Mouse (Mus musculus) heart, embryonic 12.5 days (tissue): Measurements from ENCODE around the gene Gm47995. TPM values are rescaled to one million over a fixed set of nuclear protein-coding genes. Genes with fewer than 3 reads are reported as not detected.
"Not testable (repeated sequence)": the region's sequence is repeated elsewhere in the genome, so short reads cannot be mapped to it uniquely, and the experiment has no call there.

ENCODE experiments used
- ATAC-seq: fragments of 200-750 bp; cut with Nextera tagmentation; 2 replicates; pipeline ENCODE4 v1.8.0; 2017; ENCODE audit warnings: moderate TSS enrichment, moderate library complexity; ENCODE audit not compliant: insufficient number of reproducible peaks, low FRiP score
- H3K27ac ChIP-seq: fragments of 300-500 bp; sonication (generic); 2 replicates; pipeline ENCODE4 v1.5.1; 2016; ENCODE audit warnings: mild to moderate bottlenecking, moderate library complexity; ENCODE audit not compliant: poor library complexity, severe bottlenecking
- H3K27me3 ChIP-seq: fragments of 300-500 bp; sonication (generic); replicated peaks from 2 replicates; pipeline ENCODE4 v1.6.1; 2016; ENCODE audit warnings: mild to moderate bottlenecking, moderate library complexity
- H3K36me3 ChIP-seq: fragments of 300-500 bp; sonication (generic); 2 replicates; pipeline ENCODE4 v1.6.1; 2016; ENCODE audit warnings: mild to moderate bottlenecking, moderate library complexity
- H3K4me1 ChIP-seq: fragments of 300-500 bp; sonication (generic); replicated peaks from 2 replicates; pipeline ENCODE4 v1.6.1; 2016; ENCODE audit warnings: mild to moderate bottlenecking
- H3K4me2 ChIP-seq: fragments of 300-500 bp; sonication (generic); 2 replicates; pipeline ENCODE4 v1.6.1; 2016; ENCODE audit warnings: mild to moderate bottlenecking, moderate library complexity
- H3K4me3 ChIP-seq: fragments of 300-500 bp; sonication (generic); 2 replicates; pipeline ENCODE4 v1.5.1; 2016; ENCODE audit warnings: mild to moderate bottlenecking
- H3K9ac ChIP-seq: fragments of 300-500 bp; sonication (generic); 2 replicates; pipeline ENCODE4 v1.6.1; 2016; ENCODE audit warnings: mild to moderate bottlenecking, moderate library complexity
- H3K9me3 ChIP-seq: fragments of 300-500 bp; sonication (generic); replicated peaks from 2 replicates; pipeline ENCODE4 v1.6.1; 2016; ENCODE audit warnings: mild to moderate bottlenecking, moderate library complexity
- WGBS: fragments of 180-500 bp; shearing (Covaris S2); methylation state at CpG from one replicate; pipeline ENCODE4 v1.1.7; 2016; 5-methylcytosine and 5-hydroxymethylcytosine counted together
- polyA plus RNA-seq: library from polyadenylated mRNA; unstranded; fragments of >200 nt; fragmentation: Nextera tagmentation; extraction: Ambion mirVana; gene quantifications from 2 replicates; pipeline ENCODE4 v1.2.1, GENCODE M21; 2016

The Gm47995 gene
- polyA plus RNA-seq = 0.45 and 0.49 TPM in 2 replicates

- not testable (repeated sequence) for H3K9ac ChIP-seq, ATAC-seq, H3K9me3 ChIP-seq, H3K27ac ChIP-seq, H3K4me1 ChIP-seq, H3K36me3 ChIP-seq, H3K4me3 ChIP-seq, H3K4me2 ChIP-seq, H3K27me3 ChIP-seq
- WGBS = 58% methylated on average over 4 of the region's 4 CpGs
Observed at GRCm38 (mm10) chr1:151198120-151198519, at the start of gene Gm47995. Gene Gm47995, plus strand, starts transcription at chr1:151198448.

- Histone ChIP-seq H3K36me3 (no peaks in the 10 kb centered on the region), H3K4me3 (no peak overlapping the region), H3K9ac (no peak overlapping the region), H3K4me2 (no peak overlapping the region), H3K4me1 (peaks cover 25% of the 10 kb centered on the region), H3K27ac (no peak overlapping the region), H3K27me3 (no peaks in the 10 kb centered on the region), H3K9me3 (peaks cover 6% of the 10 kb centered on the region; the same call in 1 of the 2 replicates)
- WGBS = 89% methylated on average over 7 of the region's 7 CpGs
- no peak for ATAC-seq
Observed at GRCm38 (mm10) chr1:151150211-151150610, 48.0 kb upstream of the Gm47995 start.

GRCm38 (mm10) chr1:151151089-151151488 lies 47.2 kb upstream of the Gm47995 start:
- 74% methylated on average over 2 of the region's 2 CpGs for WGBS
- no peak overlapping the region for H3K4me3 ChIP-seq
- no peak overlapping the region for H3K4me2 ChIP-seq
- H3K4me1 ChIP-seq = peaks cover 24% of the 10 kb centered on the region
- H3K9ac ChIP-seq = no peak overlapping the region
- peaks cover 6% of the 10 kb centered on the region; the same call in 1 of the 2 replicates for H3K9me3 ChIP-seq
- ATAC-seq = no peak
- H3K27ac ChIP-seq = no peak overlapping the region
- no peaks in the 10 kb centered on the region for H3K36me3 ChIP-seq
- H3K27me3 ChIP-seq = no peaks in the 10 kb centered on the region

- no peak overlapping the region for H3K4me3 ChIP-seq
- 0 out of 2 replicates have a peak overlapping the region, but pooled peaks have one; percentile 3 for H3K4me2 ChIP-seq
- H3K9me3 ChIP-seq = no peaks in the 10 kb centered on the region
- H3K27ac ChIP-seq = peak overlapping the region; percentile 68; the same call in 1 of the 2 replicates
- H3K36me3 ChIP-seq = no peaks in the 10 kb centered on the region
- H3K9ac ChIP-seq = no peak overlapping the region
- H3K4me1 ChIP-seq = peaks cover 33% of the 10 kb centered on the region
- H3K27me3 ChIP-seq = no peaks in the 10 kb centered on the region
- WGBS = 31% methylated on average over 6 of the region's 6 CpGs
- peak; percentile 25; the same call in 1 of the 2 replicates for ATAC-seq
Observed at GRCm38 (mm10) chr1:151153056-151153652, 45.1 kb upstream of the Gm47995 start.

- H3K9ac ChIP-seq, H3K27me3 ChIP-seq, H3K36me3 ChIP-seq, H3K4me2 ChIP-seq, H3K9me3 ChIP-seq, H3K27ac ChIP-seq, ATAC-seq, H3K4me3 ChIP-seq: not testable (repeated sequence)
- WGBS = 85% methylated on average over 9 of the region's 9 CpGs
- H3K4me1 ChIP-seq = peaks cover 33% of the 10 kb centered on the region
Observed at GRCm38 (mm10) chr1:151154131-151154530, 44.1 kb upstream of the Gm47995 start.

- H3K4me2 ChIP-seq = no peak overlapping the region
- H3K36me3 ChIP-seq = no peaks in the 10 kb centered on the region
- no peak for ATAC-seq
- H3K9ac ChIP-seq = no peak overlapping the region
- WGBS = 79% methylated on average over 3 of the region's 3 CpGs
- H3K9me3 ChIP-seq = no peaks in the 10 kb centered on the region
- H3K27ac ChIP-seq = 0 out of 2 replicates have a peak overlapping the region, but pooled peaks have one; percentile 10
- H3K27me3 ChIP-seq = no peaks in the 10 kb centered on the region
- H3K4me3 ChIP-seq = no peak overlapping the region
- peaks cover 31% of the 10 kb centered on the region for H3K4me1 ChIP-seq
Observed at GRCm38 (mm10) chr1:151156129-151156528, 42.1 kb upstream of the Gm47995 start.

GRCm38 (mm10) chr1:151156777-151157632 lies 41.2 kb upstream of the Gm47995 start:
- Histone ChIP-seq H3K27ac (0 out of 2 replicates have a peak overlapping the region, but pooled peaks have one; percentile 38), H3K4me1 (peaks cover 28% of the 10 kb centered on the region), H3K36me3 (no peaks in the 10 kb centered on the region), H3K27me3 (no peaks in the 10 kb centered on the region), H3K9me3 (no peaks in the 10 kb centered on the region), H3K4me3 (no peak overlapping the region), H3K4me2 (no peak overlapping the region), H3K9ac (no peak overlapping the region)
- ATAC-seq = no peak
- WGBS = 37% methylated on average over 7 of the region's 7 CpGs

GRCm38 (mm10) chr1:151157963-151158856 lies 40.0 kb upstream of the Gm47995 start:
- WGBS = 84% methylated on average over 9 of the region's 9 CpGs
- H3K36me3 ChIP-seq = no peaks in the 10 kb centered on the region
- ATAC-seq = no peak
- no peak overlapping the region for H3K4me2 ChIP-seq
- H3K27ac ChIP-seq = no peak overlapping the region
- no peak overlapping the region for H3K4me3 ChIP-seq
- no peaks in the 10 kb centered on the region for H3K9me3 ChIP-seq
- no peaks in the 10 kb centered on the region for H3K27me3 ChIP-seq
- no peak overlapping the region for H3K9ac ChIP-seq
- peaks cover 16% of the 10 kb centered on the region for H3K4me1 ChIP-seq

- Histone ChIP-seq H3K36me3 (no peaks in the 10 kb centered on the region), H3K4me1 (peaks cover 12% of the 10 kb centered on the region), H3K9ac (no peak overlapping the region), H3K9me3 (no peaks in the 10 kb centered on the region), H3K4me2 (no peak overlapping the region), H3K27me3 (no peaks in the 10 kb centered on the region), H3K27ac (no peak overlapping the region), H3K4me3 (no peak overlapping the region)
- no peak for ATAC-seq
- WGBS = 82% methylated on average over 2 of the region's 2 CpGs
Observed at GRCm38 (mm10) chr1:151158857-151159510, 39.3 kb upstream of the Gm47995 start.

- ATAC-seq = no peak
- H3K27ac ChIP-seq = no peak overlapping the region
Observed at GRCm38 (mm10) chr1:151166031-151166430, 32.2 kb upstream of the Gm47995 start.

More at GRCm38 (mm10) chr1:151166031-151166430, 32.2 kb upstream of the Gm47995 start:
- Histone ChIP-seq H3K27me3 (no peaks in the 10 kb centered on the region), H3K4me1 (peaks cover 12% of the 10 kb centered on the region; the same call in 1 of the 2 replicates), H3K36me3 (no peaks in the 10 kb centered on the region), H3K4me2 (no peak overlapping the region), H3K9me3 (no peaks in the 10 kb centered on the region), H3K4me3 (no peak overlapping the region), H3K9ac (no peak overlapping the region)
- 39% methylated on average over 8 of the region's 8 CpGs for WGBS
